Mouse (Mus musculus) thymus, postnatal 14 days (tissue): ENCODE measurements at regions not wholly inside any gene's neighbourhood (a gene's known extent, or its start where the extent isn't known, plus 50 kb on each side); places are given as distances from the start of the nearest gene placed in this dataset.

Experiments
- DNase-seq: peaks from one replicate; pipeline ENCODE4 v3.0.0; 2021

DNA sequence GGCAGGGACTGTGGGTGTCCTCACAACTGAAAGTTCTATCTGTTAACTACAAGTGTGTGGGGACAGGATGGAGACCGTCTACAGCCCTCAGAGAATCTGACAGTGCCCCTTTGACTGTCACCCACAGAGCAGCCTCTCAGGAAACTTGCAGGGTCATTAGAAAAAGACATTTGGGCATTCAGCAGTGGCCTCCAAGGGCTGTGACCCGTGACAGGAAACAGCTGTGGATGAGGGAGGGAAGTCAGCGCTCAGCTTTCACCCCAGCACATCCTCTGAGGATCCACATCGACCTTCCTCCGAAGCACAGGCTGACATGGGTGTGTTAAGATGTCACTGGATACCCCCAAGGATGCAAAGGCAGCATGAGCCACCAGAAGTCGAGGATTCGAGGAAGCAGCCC lies 106.3 kb upstream of the Sulf2 start:
- DNase-seq = peak; percentile 67

DNA sequence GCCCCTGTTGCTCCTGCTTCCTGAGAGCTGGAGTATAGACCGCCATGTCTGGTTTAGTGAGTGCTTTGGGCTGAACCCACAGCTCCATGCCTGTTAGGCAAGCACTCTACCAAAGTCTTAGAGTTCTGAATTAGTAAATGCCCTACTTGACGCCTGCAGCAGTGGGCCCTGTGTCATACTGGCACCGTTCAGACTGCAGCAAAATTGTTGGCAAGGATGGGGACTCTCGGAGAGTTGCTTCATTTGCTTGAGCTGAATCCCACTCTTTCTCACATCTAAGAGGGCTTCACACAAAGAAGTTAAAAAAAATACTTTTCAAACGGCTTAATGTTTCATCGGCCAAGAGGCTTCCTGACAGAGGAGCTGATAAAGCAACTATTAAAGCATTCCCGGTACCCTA lies 105.6 kb upstream of the Sulf2 start:
- no peak for DNase-seq

DNA sequence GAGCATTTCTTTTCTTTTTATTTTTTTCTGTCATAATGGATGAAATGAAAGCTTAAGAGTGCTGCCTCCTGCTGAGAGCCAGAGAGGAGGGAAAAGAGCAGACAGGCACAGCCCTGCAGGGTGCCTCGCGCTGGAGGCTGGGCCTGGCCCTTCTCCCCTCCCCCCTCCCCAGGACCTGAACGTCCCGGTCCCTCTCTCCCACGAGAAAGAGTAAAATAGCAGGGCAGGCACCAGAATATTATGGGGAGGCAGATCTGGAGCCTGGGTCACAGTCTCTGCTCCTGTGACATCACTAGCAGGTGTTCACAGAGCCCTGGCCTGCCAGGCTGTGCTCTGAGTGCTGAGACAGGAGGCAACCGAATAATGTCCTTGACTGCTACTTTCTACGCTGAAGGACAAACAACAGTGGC lies 103.3 kb upstream of the Sulf2 start:
- peak; percentile 30 for DNase-seq

DNA sequence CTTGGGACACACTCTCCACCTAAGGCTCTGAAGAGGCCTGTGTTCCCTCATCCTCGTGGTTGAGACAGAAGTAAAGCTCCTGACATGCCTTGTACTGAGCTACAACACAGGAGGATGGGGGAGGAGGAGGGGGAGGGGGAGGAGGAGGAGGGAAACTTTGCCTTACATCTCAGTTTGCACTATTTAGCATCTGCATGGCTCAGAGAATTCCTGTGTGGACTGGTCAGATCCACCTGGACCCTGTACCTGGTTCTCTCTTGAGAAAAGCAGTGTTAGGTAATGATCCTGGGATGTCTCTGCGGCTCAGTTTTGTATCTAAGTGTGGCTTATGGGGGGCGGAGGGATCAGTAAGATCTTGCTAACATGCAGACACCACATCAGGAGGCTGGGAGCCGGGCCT lies 102.2 kb upstream of the Sulf2 start:
- DNase-seq = no peak

DNA sequence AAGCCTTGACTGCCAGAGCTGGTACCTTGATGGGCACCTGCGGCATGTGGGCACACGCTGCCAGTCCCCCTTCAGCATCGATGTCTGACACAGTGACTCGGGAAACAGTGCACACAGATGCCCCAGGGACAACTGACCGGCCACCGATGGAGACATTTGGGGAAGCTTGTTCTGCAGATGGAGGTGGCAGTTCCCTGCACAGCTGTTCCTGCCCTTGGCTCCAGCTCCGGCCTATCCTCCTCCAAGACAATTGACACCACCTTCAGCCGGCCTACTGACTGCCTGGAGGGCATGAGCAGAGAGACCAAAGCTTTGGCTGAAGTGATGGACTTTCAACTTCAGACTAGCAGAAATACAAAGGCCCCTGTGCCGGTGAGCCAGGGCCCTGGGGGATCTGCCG lies 100.7 kb upstream of the Sulf2 start:
- DNase-seq = no peak

DNA sequence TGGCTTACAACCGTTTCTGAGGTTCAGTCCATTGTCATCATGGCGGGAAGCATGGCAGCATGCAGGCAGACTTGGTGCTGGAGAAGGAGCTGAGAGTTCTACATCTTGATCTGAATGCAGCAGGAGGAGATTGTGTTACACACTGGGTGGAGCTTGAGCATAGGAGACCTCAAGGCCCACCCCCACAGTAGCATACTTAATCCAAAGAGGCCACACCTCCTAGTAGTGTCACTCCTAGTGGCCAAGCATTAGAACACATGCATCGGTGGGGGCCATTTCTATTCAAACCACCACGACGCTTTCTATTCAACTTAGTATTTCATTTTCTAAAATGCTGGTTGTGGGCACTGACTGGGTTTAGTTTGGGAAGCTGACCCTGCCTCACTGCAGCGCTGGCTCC lies 99.1 kb upstream of the Sulf2 start:
- DNase-seq = no peak

DNA sequence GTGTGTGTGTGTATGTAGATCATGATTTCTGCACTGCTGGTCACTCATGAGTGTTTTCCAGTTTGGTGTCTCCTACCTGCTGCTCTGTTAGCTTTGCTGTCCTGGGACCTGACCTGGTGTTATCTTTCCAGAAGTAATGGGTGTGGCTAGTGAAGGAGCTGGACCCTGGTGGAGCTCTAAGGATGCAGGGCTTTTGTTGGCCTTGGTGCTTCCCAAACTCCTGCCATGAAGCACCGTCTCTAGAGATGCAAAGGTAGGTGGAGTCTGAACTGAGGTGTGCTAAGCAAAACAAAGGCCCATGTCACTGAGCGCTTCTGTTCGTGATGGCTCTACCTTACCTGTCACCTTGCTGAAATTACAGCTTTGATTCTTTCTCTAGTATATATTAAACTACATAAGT lies 96.6 kb upstream of the Sulf2 start:
- no peak for DNase-seq

DNA sequence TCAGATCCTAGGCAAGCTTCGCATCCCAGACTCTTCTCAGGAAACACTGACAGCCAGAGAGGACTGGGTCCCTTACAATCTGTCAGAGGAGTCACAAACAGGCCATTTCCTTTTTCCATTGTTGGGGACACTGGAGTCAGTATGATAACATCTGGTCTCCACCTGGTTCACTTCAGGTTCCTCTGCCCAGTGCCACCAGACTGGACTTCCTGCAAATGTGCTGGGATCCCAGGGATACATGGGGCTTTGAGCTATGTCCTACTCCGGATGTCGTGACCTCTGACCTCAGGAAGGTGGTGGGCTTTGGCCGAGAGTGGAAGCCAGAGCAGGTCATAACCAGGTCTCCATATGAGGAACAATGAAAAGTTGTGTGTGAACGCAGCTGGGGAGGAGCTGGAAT lies 96.0 kb upstream of the Sulf2 start:
- DNase-seq = no peak

DNA sequence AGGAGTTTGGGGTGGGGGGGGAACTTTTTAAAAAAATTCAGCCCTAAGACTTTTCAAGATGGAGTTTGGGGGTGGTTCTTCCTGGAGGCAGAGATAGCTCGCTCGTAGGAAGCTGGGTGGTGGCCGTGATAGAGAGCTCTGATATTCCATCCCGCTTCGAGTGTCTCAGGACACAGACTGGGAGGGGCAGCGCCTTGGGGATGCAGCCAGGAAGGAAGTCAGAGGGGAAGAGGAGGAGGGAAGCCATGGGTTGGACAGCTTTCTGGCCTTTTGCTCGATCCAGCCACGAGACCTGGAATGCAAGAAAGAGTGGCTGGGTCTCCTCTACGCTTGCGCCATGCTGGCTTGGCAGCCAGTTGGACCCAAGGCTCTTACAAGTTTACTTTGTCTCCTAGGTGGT lies 95.1 kb upstream of the Sulf2 start:
- DNase-seq = no peak

DNA sequence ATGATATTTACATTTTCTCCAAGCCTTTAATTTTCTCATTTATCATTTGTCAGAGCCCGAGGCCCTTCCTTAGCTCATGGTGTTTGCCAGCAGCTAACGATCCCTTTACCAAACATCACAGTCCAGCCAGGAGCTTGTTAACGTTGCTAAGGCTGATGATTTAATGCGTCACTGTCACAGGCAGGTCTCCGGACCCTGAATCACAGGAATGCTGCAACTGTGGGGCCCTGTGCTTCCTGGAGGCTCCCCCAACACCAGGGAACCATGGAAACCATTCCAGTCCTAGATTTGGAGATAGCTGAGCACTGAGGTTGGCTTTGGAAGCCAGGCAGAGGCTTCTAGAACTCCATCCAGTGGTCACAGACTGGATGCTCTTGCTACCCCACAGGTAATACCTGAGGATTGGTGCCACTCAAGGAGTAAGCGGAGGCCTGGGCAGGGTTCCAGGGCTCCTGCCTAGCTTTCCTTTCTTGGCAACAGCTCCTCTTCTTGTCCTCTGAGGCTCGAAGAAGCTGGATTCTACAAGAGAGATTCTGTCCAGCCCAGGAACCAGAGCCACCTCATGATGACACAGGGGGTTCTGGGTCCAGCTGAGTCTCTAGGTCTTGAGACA lies 94.0 kb upstream of the Sulf2 start:
- DNase-seq = no peak

DNA sequence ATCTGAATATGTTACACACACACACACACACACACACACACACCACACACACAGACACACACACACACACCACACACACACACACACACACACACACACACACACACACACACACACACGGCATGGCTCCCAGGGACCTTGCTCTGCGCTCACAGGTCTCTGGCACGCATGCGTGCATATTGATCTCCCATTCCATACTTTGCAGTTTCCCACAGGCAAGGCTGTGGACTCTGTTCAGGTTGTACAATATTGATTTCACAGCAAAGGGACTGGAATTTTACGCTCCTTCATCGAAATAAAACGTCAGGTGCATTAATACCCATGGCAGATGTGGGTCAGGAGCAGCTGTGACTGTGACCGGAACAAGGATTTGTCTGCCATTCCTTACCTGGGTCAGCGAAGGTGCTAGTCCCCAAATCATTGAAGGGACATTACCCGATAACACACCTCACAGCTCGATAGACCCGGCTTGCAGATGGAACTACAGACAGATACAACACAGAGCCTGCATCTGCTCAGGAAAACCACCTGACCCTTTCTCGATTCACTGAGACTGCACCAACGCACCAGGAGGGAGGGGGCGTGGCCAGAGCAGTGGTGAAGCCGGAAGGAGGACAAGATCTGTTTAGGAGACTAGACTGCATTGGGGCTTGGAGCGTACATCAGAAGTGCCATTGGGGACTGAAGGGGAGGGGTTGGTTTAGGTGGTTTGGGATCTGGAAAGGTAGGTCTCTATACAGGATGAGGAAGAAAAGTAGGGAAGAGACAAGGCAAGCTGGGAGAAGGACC lies 91.1 kb upstream of the Sulf2 start:
- peak; percentile 70 for DNase-seq

DNA sequence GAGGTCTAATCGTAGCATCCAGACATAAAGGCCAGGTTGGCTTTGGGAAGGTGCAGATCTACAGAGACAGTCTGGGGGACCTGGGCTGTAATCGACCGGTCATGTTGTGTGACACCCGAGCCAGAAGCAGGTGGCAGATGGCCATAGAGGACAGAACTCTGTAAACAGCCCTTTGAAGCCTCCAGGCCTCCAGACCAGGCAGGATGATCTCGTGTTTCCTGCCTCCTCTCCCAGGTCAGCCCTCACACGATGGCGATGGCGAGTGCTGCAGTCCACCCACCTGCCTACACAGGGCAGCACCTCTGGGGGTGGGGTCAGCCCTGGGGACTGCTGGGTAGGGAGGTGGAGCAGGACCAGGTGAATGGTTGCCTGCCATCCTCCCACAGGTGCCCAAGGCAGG lies 89.8 kb upstream of the Sulf2 start:
- DNase-seq = no peak

DNA sequence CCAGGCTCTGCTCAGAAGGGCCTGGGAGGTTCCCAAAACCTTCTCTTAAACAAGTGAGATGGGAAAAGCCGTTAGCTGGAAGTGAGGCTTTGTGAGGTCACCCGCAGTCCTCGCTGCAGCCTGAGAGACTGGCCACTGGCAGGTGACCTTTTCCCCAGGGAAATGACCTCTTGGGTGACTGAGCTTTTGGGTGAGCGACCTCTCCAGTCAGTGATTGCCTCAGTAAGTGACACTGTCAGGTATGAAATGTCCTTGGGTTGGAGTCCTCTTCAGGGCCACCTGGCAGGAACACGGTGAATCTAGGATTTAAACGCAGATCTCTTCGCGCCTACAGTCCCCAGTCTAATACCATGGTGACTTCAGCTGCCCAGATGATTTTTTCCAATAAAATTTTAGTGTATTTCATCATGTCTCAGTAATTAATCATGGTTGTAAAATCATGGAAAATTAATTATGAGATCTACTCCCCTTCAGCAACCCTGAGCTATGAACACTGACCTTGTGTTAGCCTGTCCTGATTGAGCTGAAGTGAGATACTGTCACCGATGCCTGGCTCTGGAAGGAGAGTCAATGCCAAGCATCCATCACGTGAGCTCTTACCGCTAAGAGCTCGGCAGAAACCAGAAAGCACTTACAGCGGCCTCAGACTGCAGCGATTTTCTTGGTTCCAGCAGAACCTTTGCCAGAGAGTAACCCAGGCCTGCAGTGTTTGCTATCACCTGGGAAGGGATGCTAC lies 87.5 kb upstream of the Sulf2 start:
- DNase-seq = no peak

DNA sequence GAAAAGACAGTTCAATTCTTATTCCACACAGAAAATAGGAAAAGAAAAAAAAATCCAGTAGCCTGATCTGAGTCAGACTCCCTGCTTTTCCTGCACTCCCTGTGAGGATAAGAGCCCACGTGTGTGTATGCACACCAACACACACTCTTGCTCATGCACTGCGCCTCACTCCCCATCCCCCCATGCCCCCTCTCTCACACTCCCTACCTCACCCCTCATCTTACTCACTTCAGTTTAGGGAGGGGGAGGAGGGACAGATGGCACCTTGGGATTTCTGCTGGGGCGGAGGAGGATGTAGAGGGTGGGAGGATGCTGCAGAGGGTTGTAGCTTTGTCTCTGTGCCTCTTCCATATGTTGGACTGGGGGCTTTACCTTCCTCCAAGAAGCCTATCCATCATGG lies 85.8 kb upstream of the Sulf2 start:
- no peak for DNase-seq

DNA sequence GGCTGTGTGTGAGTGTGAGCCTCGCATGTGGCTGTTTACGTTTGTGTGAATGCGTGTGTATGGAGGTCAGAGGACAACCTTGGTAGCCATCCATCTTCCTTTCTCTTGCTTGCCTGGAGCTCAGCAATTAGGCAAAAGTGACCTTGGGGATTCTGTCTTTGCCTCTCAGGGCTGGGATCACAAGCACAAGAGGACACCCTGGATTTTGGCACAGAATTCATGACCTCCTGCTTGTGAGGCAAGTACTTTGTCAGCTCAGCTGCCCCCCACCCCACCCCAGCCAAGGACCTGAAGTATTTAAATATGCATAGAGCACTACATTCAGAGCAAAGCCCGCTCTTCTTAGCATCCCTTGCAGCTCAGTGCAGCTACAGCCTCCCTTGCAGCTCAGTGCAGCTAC lies 84.6 kb upstream of the Sulf2 start:
- no peak for DNase-seq

DNA sequence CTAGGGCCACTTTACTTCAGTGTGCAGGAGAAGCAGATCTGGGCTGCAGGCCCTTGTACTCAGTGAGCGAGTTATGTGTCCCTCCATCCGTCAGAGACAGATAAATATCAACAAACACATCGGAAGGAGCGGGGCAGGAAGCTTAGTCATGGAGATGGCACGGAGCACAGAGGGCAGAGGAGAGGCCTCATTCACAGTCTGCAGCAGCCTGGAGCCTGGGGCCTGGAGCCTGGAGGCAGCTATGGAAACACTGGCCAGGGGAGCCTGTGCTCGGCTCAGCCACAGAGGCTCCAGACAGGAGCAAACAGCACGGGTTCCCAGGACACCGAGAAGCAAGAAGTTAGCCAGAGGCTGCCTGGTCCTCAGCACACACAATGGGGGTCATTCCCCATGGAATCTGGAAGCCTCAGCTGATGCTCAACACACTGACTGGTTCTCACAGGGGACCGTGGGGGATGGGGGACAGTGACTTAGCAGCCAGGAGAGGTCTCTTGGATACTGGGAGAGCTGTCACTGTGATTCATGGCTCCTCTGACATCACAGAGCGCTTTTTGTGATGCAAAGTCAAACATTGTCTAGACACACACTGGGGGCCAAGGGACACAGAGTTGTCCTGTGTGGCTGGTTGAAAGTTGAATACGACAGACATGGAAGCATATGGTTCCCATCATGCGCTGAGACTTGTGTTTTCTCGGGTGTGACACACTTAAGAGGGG lies 82.2 kb upstream of the Sulf2 start:
- DNase-seq = no peak

DNA sequence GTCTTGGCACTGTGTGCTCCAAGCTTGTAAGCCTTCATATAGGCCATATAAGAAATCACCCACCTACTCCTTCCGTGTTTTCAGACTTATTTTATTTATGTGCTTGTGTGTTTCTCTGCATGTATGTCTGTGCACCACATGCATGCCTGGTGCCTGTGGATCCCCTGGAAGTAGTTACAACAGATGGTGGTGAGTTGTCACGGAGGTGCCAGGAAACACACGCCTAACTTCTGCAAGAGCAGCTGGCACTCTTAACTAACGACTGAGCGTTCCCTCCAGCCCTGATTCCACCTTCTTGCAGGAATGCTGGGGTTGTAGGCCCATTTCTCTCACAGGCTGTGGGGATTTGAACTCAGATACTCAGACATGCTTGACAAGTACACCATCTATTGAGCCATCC lies 80.6 kb upstream of the Sulf2 start:
- DNase-seq = no peak

DNA sequence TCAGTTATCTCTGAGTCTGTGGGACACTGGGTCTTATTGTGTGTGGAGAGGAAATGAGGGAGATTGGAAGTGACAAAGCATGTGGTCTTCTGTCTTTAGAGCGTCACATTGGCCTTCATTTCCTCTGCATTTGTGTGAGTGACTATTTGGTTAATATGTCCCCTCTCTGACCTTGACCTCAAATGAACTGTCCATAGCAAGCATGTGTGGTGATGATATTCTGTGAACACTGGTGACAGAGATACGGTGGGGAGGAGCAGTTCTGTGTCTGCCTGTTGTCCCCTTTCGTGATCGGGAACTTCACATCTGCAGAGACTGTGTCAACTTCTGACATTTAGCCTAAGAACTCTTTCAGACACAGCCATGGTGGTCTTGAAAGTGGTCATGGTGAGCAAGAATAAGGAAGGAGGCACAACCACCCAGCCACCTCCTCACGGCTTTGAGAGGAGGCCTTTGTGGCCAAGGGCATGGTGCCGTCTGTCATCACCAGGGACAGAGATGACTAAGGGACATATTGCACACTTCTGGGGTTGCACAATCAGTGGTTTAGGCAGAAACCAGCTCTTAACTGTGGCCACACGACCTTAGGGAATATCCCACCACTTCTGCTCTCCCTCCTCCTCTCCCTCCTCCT lies 79.2 kb upstream of the Sulf2 start:
- no peak for DNase-seq

DNA sequence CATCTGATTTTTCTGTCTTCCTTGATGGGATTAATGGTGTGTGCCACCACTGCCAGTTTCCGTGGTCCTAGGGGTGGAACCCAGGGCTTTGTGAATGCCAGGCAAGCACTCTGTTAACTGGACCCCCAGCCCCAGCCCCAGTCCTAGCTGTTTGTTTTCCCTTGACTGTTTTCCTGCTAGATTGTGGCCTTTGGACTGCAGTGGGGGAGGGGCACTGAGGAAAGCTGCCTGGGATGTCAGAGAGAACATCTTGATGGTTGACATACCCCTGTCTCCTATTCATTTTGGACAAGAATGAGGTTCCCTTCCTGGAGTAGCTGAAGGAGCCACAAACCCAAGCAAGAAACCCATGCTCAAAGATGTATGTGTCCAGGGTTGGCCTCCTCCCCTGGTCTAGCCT lies 77.8 kb upstream of the Sulf2 start:
- no peak for DNase-seq

DNA sequence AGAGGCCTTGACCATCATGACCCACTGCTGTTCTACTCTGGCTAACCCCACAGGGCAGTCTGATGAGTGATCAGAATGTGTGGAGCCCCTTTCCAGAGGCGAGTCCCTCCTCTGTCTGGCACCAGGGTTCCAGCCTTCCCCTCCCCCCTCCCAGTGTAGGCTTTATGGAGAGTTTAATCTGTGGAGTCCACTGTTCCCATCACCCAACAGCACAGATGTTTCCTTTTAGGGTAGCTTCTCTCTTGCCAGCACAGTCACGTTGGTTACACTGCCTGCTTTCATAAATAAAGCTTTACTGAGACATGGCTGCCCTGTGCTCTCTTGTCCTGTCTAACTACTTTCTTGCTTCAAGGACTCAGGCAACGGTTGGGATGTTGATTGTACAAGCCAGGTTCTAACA lies 76.9 kb upstream of the Sulf2 start:
- no peak for DNase-seq

DNA sequence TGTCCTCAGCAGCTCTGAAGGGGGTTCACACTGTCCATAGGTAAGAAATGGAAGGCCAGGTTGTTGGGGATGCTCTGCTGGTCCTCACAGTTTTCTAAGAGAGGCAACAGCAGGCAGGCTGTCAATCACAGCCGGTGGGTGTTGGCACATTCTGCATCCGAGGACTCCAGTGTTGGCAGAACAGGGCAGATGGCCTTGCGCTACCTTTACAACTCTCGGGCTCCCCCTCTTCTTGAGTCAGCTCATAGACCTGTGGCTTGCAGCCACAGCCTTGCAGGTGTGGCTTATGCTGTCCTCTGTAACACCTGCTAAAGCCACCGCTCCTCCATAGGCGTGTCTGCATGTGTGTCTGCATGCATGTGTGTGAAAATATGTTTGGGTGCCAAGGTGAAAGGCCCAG lies 75.2 kb upstream of the Sulf2 start:
- no peak for DNase-seq

DNA sequence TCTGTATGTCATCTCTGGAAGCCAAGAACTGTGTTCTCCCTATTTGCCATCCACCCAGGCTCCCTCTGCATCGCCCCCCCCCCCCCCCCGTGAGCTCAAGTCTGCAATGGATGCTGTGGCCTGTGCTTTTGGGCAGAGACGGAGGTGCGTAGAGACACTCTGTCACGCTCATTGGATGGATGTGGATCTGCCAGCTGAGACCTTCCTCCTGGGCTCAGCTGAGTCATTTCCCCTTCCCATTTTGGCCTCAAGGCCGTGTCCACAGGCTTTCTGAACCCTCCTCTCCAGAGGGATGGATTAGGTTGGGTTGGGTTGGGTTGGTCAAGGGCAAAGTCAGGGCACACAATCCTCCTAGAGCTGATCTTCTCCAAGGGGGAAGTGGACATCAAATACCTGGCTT lies 72.9 kb upstream of the Sulf2 start:
- DNase-seq = no peak

DNA sequence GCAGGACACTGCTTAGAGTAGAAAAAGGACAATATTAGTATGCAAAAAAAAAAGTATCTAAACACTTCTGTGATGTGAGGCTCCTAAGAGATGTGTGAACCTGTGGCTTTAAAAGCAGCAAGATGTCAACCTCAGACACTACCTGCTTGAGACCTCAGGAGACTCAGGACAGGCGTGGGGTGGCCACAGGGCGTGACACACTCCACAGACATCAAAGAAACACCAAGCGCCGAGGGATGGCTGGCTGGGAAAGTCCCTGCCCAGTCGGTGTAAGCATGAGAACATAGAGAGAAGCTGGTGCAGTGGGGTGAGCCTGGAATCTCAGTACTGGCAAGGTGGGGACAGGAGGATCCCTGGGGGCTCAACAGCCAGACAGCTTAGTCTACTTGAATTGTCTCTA lies 72.0 kb upstream of the Sulf2 start:
- no peak for DNase-seq
